Mouse (Mus musculus) B cell, adult 67 days (primary cell): Measurements from ENCODE around the gene Rps6kc1. TPM values are rescaled to one million over a fixed set of nuclear protein-coding genes. Genes with fewer than 3 reads are reported as not detected.

Experiments
- total RNA-seq, 2 experiments: library from RNA; stranded (reverse); gene quantifications; 4 replicates each; pipeline ENCODE4 v1.2.4; 2023

Rps6kc1 gene
- total RNA-seq = 10 to 100 TPM; 10.2 to 13.6 TPM

GRCm38 (mm10) chr1:190911415-190912123 is at the start of gene Rps6kc1:
TSS of gene Rps6kc1 (minus strand) at chr1:190911770.

GRCm38 (mm10) chr1:190924812-190925211 is 13.2 kb upstream of the Rps6kc1 start, which contains the start of gene Angel2:
TSS of gene Angel2 (plus strand) at chr1:190925112.

Other genes starting within 250 kb of the Rps6kc1 start
- 10 to 100 TPM; 80.8 to 93.1 TPM for gene Angel2, start 13.3 kb upstream of the Rps6kc1 start, total RNA-seq
- gene Vash2, start 67.5 kb upstream of the Rps6kc1 start, total RNA-seq = under 1 TPM; 0.68 to 0.84 TPM
- 10 to 100 TPM; 17.8 to 18.6 TPM for gene Flvcr1, start 114.4 kb upstream of the Rps6kc1 start, total RNA-seq
- gene Spata45, start 124.9 kb upstream of the Rps6kc1 start, total RNA-seq = not detected
- 10 to 100 TPM; 10.1 to 19.4 TPM for gene Tatdn3, start 151.2 kb upstream of the Rps6kc1 start, total RNA-seq
- 1 to 10 TPM; 2.2 to 2.4 TPM for gene Nsl1, start 151.2 kb upstream of the Rps6kc1 start, total RNA-seq
- gene Batf3, start 186.1 kb upstream of the Rps6kc1 start, total RNA-seq = 1 to 10 TPM in 1 of 2 experiments, not detected in 1; 1.5 TPM